Mouse (Mus musculus) limb, embryonic 12.5 days (tissue): ENCODE results near the gene Mbnl2. TPM values are rescaled to one million over a fixed set of nuclear protein-coding genes. Genes with fewer than 3 reads are reported as not detected.

ENCODE experiments used
- ATAC-seq: fragments of 200-750 bp; cut with Nextera tagmentation; 2 replicates; pipeline ENCODE4 v1.8.0; 2017; ENCODE audit warnings: low read depth, moderate TSS enrichment; ENCODE audit not compliant: insufficient number of reproducible peaks, insufficient read depth, low FRiP score, low TSS enrichment
- H3K27ac ChIP-seq: fragments of 300-500 bp; sonication (generic); 2 replicates; pipeline ENCODE4 v1.5.1; 2016; ENCODE audit warnings: mild to moderate bottlenecking, moderate library complexity
- H3K27me3 ChIP-seq: fragments of 300-500 bp; sonication (generic); 2 replicates; pipeline ENCODE4 v1.6.1; 2016; ENCODE audit warnings: mild to moderate bottlenecking, moderate library complexity
- H3K36me3 ChIP-seq: fragments of 300-500 bp; sonication (generic); 2 replicates; pipeline ENCODE4 v1.6.1; 2016; ENCODE audit warnings: mild to moderate bottlenecking, moderate library complexity
- H3K4me1 ChIP-seq: fragments of 300-500 bp; sonication (generic); replicated peaks from 2 replicates; pipeline ENCODE4 v1.6.1; 2016
- H3K4me2 ChIP-seq: fragments of 300-500 bp; sonication (generic); 2 replicates; pipeline ENCODE4 v1.6.1; 2016; ENCODE audit warnings: mild to moderate bottlenecking, moderate library complexity
- H3K4me3 ChIP-seq: fragments of 300-500 bp; sonication (generic); replicated peaks from 2 replicates; pipeline ENCODE4 v1.5.1; 2016; ENCODE audit warnings: mild to moderate bottlenecking
- H3K9ac ChIP-seq: fragments of 300-500 bp; sonication (generic); replicated peaks from 2 replicates; pipeline ENCODE4 v1.6.1; 2016; ENCODE audit warnings: mild to moderate bottlenecking, moderate library complexity
- H3K9me3 ChIP-seq: fragments of 300-500 bp; sonication (generic); 2 replicates; pipeline ENCODE4 v1.6.1; 2016; ENCODE audit warnings: mild to moderate bottlenecking, moderate library complexity
- WGBS: fragments of 180-500 bp; shearing (Covaris S2); methylation state at CpG from one replicate; pipeline ENCODE4 v1.1.7; 2016; 5-methylcytosine and 5-hydroxymethylcytosine counted together
- polyA plus RNA-seq: library from polyadenylated mRNA; unstranded; fragments of >200 nt; fragmentation: Nextera tagmentation; extraction: Ambion mirVana; gene quantifications from 2 replicates; pipeline ENCODE4 v1.2.1, GENCODE M21; 2016

Gene Mbnl2
- polyA plus RNA-seq, 1 experiment from 2014 or later, result 79.0 TPM

- no peak overlapping the region for H3K9ac ChIP-seq
- H3K4me1 ChIP-seq, result peaks cover 41% of the 10 kb centered on the region
- no peak for ATAC-seq
- 85% methylated on average over 8 of the region's 8 CpGs for WGBS
- no peak overlapping the region for H3K4me3 ChIP-seq
- H3K9me3 ChIP-seq, result no peaks in the 10 kb centered on the region
- peak overlapping the region; percentile 35; the same call in 1 of the 2 replicates for H3K27ac ChIP-seq
- H3K4me2 ChIP-seq, result no peak overlapping the region
- H3K36me3 ChIP-seq, result peaks cover 23% of the 10 kb centered on the region
- no peaks in the 10 kb centered on the region for H3K27me3 ChIP-seq
Measured at GRCm38 (mm10) chr14:120313466-120313865, 38.0 kb downstream of the Mbnl2 start.

- no peaks in the 10 kb centered on the region for H3K27me3 ChIP-seq
- WGBS, result 86% methylated on average over 5 of the region's 5 CpGs
- H3K9ac ChIP-seq, result no peak overlapping the region
- H3K36me3 ChIP-seq, result peaks cover 33% of the 10 kb centered on the region
- ATAC-seq, result no peak
- peaks cover 35% of the 10 kb centered on the region for H3K4me1 ChIP-seq
- no peak overlapping the region for H3K4me2 ChIP-seq
- no peak overlapping the region for H3K4me3 ChIP-seq
- no peaks in the 10 kb centered on the region for H3K9me3 ChIP-seq
- H3K27ac ChIP-seq, result no peak overlapping the region
Measured at GRCm38 (mm10) chr14:120315721-120316120, 40.3 kb downstream of the Mbnl2 start.

GRCm38 (mm10) chr14:120318326-120318935, 43.0 kb downstream of the Mbnl2 start:
- Histone ChIP-seq H3K27me3 (no peaks in the 10 kb centered on the region), H3K36me3 (peaks cover 28% of the 10 kb centered on the region), H3K27ac (no peak overlapping the region), H3K4me2 (no peak overlapping the region), H3K4me3 (no peak overlapping the region), H3K9ac (no peak overlapping the region), H3K4me1 (peaks cover 14% of the 10 kb centered on the region), H3K9me3 (no peaks in the 10 kb centered on the region)
- ATAC-seq, result no peak
- WGBS, result 25% methylated on average over 6 of the region's 6 CpGs

GRCm38 (mm10) chr14:120318974-120319731, 43.7 kb downstream of the Mbnl2 start:
- H3K27me3 ChIP-seq, result no peaks in the 10 kb centered on the region
- peaks cover 22% of the 10 kb centered on the region for H3K36me3 ChIP-seq
- 66% methylated on average over 9 of the region's 9 CpGs for WGBS
- no peaks in the 10 kb centered on the region for H3K9me3 ChIP-seq
- no peak for ATAC-seq
- peak overlapping the region; percentile 12; the same call in 1 of the 2 replicates for H3K27ac ChIP-seq
- no peak overlapping the region for H3K9ac ChIP-seq
- H3K4me3 ChIP-seq, result no peak overlapping the region
- no peak overlapping the region for H3K4me2 ChIP-seq
- H3K4me1 ChIP-seq, result peaks cover 12% of the 10 kb centered on the region

GRCm38 (mm10) chr14:120322041-120322440, 46.6 kb downstream of the Mbnl2 start:
- ATAC-seq, result no peak
- Histone ChIP-seq H3K27me3 (no peaks in the 10 kb centered on the region), H3K4me2 (no peak overlapping the region), H3K9me3 (no peaks in the 10 kb centered on the region), H3K36me3 (peaks cover 35% of the 10 kb centered on the region; the same call in 1 of the 2 replicates), H3K9ac (no peak overlapping the region), H3K4me3 (no peak overlapping the region), H3K4me1 (peaks cover 12% of the 10 kb centered on the region), H3K27ac (no peak overlapping the region)
- 83% methylated on average over 8 of the region's 8 CpGs for WGBS

DNA sequence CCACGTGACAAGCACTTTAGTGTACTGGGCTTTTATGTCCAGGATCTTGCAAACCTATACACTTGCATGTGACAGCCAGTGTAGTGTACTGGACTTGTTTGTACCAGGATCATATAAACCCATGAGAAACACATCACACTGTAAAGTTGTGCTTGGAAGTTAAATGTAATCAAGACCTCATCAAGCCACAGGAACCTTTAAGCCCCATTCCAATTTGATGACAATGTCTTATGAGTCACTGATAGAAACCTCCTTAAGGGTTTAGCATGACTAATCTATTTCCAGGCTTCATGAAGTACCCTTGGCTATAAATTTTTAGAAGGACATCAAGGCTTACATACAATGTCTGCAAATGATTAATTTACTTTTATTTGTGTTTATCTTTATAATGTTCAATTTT, 47.6 kb downstream of the Mbnl2 start:
- no peak overlapping the region for H3K4me2 ChIP-seq
- no peak for ATAC-seq
- H3K4me1 ChIP-seq, result peaks cover 12% of the 10 kb centered on the region
- H3K27ac ChIP-seq, result no peak overlapping the region
- no peaks in the 10 kb centered on the region for H3K27me3 ChIP-seq
- 75% methylated on average over 1 of the region's 1 CpGs for WGBS
- H3K4me3 ChIP-seq, result no peak overlapping the region
- H3K36me3 ChIP-seq, result peaks cover 32% of the 10 kb centered on the region; the same call in 1 of the 2 replicates
- no peaks in the 10 kb centered on the region for H3K9me3 ChIP-seq
- no peak overlapping the region for H3K9ac ChIP-seq

- H3K9ac ChIP-seq, result no peak overlapping the region
- H3K27ac ChIP-seq, result no peak overlapping the region
- H3K4me2 ChIP-seq, result no peak overlapping the region
- H3K4me1 ChIP-seq, result peaks cover 3% of the 10 kb centered on the region
- no peak overlapping the region for H3K4me3 ChIP-seq
- no peak for ATAC-seq
- no peaks in the 10 kb centered on the region for H3K9me3 ChIP-seq
- no peaks in the 10 kb centered on the region for H3K27me3 ChIP-seq
- 93% methylated on average over 8 of the region's 8 CpGs for WGBS
- H3K36me3 ChIP-seq, result peaks cover 31% of the 10 kb centered on the region; the same call in 1 of the 2 replicates
Measured at GRCm38 (mm10) chr14:120324061-120324791, 48.8 kb downstream of the Mbnl2 start.

GRCm38 (mm10) chr14:120324883-120325480, 49.5 kb downstream of the Mbnl2 start:
- H3K4me3 ChIP-seq, result no peak overlapping the region
- H3K9ac ChIP-seq, result no peak overlapping the region
- peaks cover 24% of the 10 kb centered on the region; the same call in 1 of the 2 replicates for H3K36me3 ChIP-seq
- no peaks in the 10 kb centered on the region for H3K27me3 ChIP-seq
- peaks cover 3% of the 10 kb centered on the region; the same call in 1 of the 2 replicates for H3K4me1 ChIP-seq
- WGBS, result 91% methylated on average over 19 of the region's 19 CpGs
- no peak for ATAC-seq
- no peak overlapping the region for H3K4me2 ChIP-seq
- H3K9me3 ChIP-seq, result no peaks in the 10 kb centered on the region
- H3K27ac ChIP-seq, result no peak overlapping the region

GRCm38 (mm10) chr14:120325673-120326072, 50.2 kb downstream of the Mbnl2 start:
- WGBS, result 77% methylated on average over 5 of the region's 5 CpGs
- no peak overlapping the region for H3K4me2 ChIP-seq
- H3K36me3 ChIP-seq, result peaks cover 25% of the 10 kb centered on the region; the same call in 1 of the 2 replicates
- no peaks in the 10 kb centered on the region for H3K27me3 ChIP-seq
- ATAC-seq, result no peak
- H3K9me3 ChIP-seq, result no peaks in the 10 kb centered on the region
- peaks cover 9% of the 10 kb centered on the region for H3K4me1 ChIP-seq
- no peak overlapping the region for H3K9ac ChIP-seq
- H3K27ac ChIP-seq, result no peak overlapping the region
- no peak overlapping the region for H3K4me3 ChIP-seq

DNA sequence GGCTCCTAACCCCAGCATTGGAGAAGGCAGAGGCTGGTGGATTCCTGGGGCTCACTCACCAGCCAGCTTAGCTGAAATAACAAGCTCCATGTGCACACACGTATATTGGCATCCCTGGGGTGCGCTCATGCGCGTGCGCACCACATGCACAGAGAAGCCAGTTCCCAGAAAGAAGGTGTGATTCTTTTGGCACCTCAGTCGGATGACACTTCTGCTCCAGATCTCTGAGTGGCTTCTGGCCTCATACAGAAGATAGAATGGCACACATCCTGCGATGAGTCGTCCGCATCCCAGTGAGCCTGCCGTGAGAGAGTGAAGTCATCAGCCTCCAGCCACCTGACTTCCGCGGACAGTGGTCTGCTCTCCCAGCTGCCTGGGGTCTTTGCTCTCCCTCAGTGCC, 55.0 kb downstream of the Mbnl2 start:
- no peak for ATAC-seq
- Histone ChIP-seq H3K27ac (no peak overlapping the region), H3K9me3 (no peaks in the 10 kb centered on the region), H3K9ac (no peak overlapping the region), H3K4me2 (no peak overlapping the region), H3K27me3 (no peaks in the 10 kb centered on the region), H3K36me3 (peaks cover 24% of the 10 kb centered on the region; the same call in 1 of the 2 replicates), H3K4me3 (no peak overlapping the region), H3K4me1 (peaks cover 38% of the 10 kb centered on the region)
- whole genome bisulfite sequencing, result 69% methylated on average over 12 of the region's 12 CpGs
